Mouse (Mus musculus): ENCODE results near the gene Scd1. TPM values are rescaled to one million over a fixed set of nuclear protein-coding genes. Genes with fewer than 3 reads are reported as not detected.

Gene Scd1
- polyA plus RNA-seq, 1 experiment: 251 TPM

DNA sequence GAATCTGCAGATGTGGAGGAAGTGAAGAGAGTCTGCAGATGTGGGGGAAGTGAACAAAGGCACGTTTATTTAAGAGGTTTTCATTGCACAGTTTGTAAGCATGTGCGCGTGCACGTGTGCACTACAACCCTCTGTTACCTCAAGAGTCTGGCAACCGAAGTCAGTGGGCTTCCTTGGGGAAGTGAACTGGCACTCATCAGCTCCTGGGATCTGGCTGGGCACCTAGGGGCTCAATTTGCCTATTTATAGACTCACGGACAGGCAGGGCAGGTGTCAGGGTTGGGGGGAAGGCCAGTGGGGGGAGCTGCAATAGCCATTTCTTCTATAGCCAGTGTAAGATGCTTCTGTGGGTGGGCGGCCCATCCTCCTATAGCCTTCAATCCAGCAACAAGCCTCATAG, 55.9 kb downstream of the Scd1 start:
- Histone ChIP-seq H3K36me3 (ENCODE audit: control insufficient read depth, insufficient read depth, low read length) (no peaks in the 10 kb centered on the region), H3K27ac (ENCODE audit: insufficient read depth, low read length) (no peak overlapping the region), H3K4me3 (ENCODE audit: extremely low read depth, insufficient read depth, insufficient read length) (no peak overlapping the region), H3K27me3 (ENCODE audit: control insufficient read depth, insufficient read depth, low read length) (no peaks in the 10 kb centered on the region), H3K4me1 (ENCODE audit: control insufficient read depth, insufficient read depth, insufficient read length) (no peaks in the 10 kb centered on the region)
- peak in 1 of 2 experiments; percentile 44 for DNase-seq (ENCODE audit: low read depth in 1 of 2, low spot score in 2 of 2)
- no peak for TF ChIP-seq CTCF (IDR thresholded peaks at IDR 0.05; ENCODE audit: extremely low read depth, insufficient read depth, insufficient read length, insufficient replicate concordance)
- no peak for TF ChIP-seq POLR2A (IDR thresholded peaks at IDR 0.05; ENCODE audit: low read depth, low read length)
- 77% methylated on average over 7 of the region's 7 CpGs for WGBS

- Histone ChIP-seq H3K36me3 (ENCODE audit: control insufficient read depth, insufficient read depth, low read length) (no peaks in the 10 kb centered on the region), H3K4me3 (ENCODE audit: extremely low read depth, insufficient read depth, insufficient read length) (no peak overlapping the region), H3K27me3 (ENCODE audit: control insufficient read depth, insufficient read depth, low read length) (no peaks in the 10 kb centered on the region), H3K27ac (ENCODE audit: insufficient read depth, low read length) (no peak overlapping the region), H3K4me1 (ENCODE audit: control insufficient read depth, insufficient read depth, insufficient read length) (no peaks in the 10 kb centered on the region)
- TF ChIP-seq CTCF (IDR thresholded peaks at IDR 0.05; ENCODE audit: extremely low read depth, insufficient read depth, insufficient read length, insufficient replicate concordance) (no peak), POLR2A (IDR thresholded peaks at IDR 0.05; ENCODE audit: low read depth, low read length) (no peak)
- WGBS: 67% methylated on average over 8 of the region's 8 CpGs
- DNase-seq (ENCODE audit: low read depth in 1 of 2, low spot score in 2 of 2): no peak
Observed at GRCm38 (mm10) chr19:44349689-44350088, 58.0 kb downstream of the Scd1 start.

Other genes starting within 250 kb of the Scd1 start
- not detected in 2 replicates for gene Pkd2l1, start 215.4 kb downstream of the Scd1 start, polyA plus RNA-seq (2012; rRNA removed)
- not detected in 2 replicates for gene Scd3, start 204.6 kb downstream of the Scd1 start, polyA plus RNA-seq (2012; rRNA removed)
- 30.1 and 39.6 TPM in 2 replicates for gene Scd2, start 114.2 kb downstream of the Scd1 start, polyA plus RNA-seq (2012; rRNA removed)
- 0.20 TPM in 2 replicates for gene Scd4, start 74.8 kb downstream of the Scd1 start, polyA plus RNA-seq (2012; rRNA removed)
- gene Wnt8b, start 85.6 kb upstream of the Scd1 start, polyA plus RNA-seq (2012; rRNA removed): not detected in 2 replicates
- 5.4 and 7.0 TPM in 2 replicates for gene Sec31b, start 138.0 kb upstream of the Scd1 start, polyA plus RNA-seq (2012; rRNA removed)
- not detected in 2 replicates for gene Gm20538, start 145.0 kb upstream of the Scd1 start, polyA plus RNA-seq (2012; rRNA removed)
- 149 and 177 TPM in 2 replicates for gene Ndufb8, start 147.6 kb upstream of the Scd1 start, polyA plus RNA-seq (2012; rRNA removed)
- 12.2 TPM in 2 replicates for gene Hif1an, start 155.0 kb upstream of the Scd1 start, polyA plus RNA-seq (2012; rRNA removed)

All from spleen, adult 2 months (tissue).